Mouse (Mus musculus): ENCODE data around the gene Cenpx.

GRCm38 (mm10) chr11:120684086-120684485 is 29.5 kb downstream of the Cenpx start:
- TF ChIP-seq CTCF (IDR thresholded peaks at IDR 0.05; ENCODE audit: low read depth, low read length) = no peak
- no peak for TF ChIP-seq POLR2A (IDR thresholded peaks at IDR 0.05; ENCODE audit: borderline replicate concordance, low read depth, low read length)

All from bone marrow macrophage, adult 2 months (primary cell).